Mouse (Mus musculus) ES-E14 (cell line): ENCODE results near the gene Crhr1.

Source experiments
- CHD2 ChIP-seq: IDR thresholded peaks from 2 replicates; pipeline ENCODE4 v1.6.1; 2014; ENCODE audit warnings: mild to moderate bottlenecking, low read depth, low read length, inconsistent platforms
- ZNF384 ChIP-seq: IDR thresholded peaks from 2 replicates; pipeline ENCODE4 v1.6.1; 2012; ENCODE audit warnings: low read depth, low read length, inconsistent platforms

- TF ChIP-seq ZNF384 (no peak), CHD2 (no peak)
These were observed 28.5 kb downstream of the Crhr1 start for GRCm38 (mm10) chr11:104161153-104161552.
